Mouse (Mus musculus) gastrocnemius, adult 2 months (tissue): ENCODE measurements around the gene Sema5a. TPM values are rescaled to one million over a fixed set of nuclear protein-coding genes. Genes with fewer than 3 reads are reported as not detected.

ENCODE experiments used
- DNase-seq: peaks from one replicate; pipeline ENCODE4 v3.0.0; 2022
- H3K27ac ChIP-seq: fragments of 200-600 bp; 2 replicates; pipeline ENCODE4 v1.8.1; 2022; ENCODE audit warnings: mild to moderate bottlenecking
- H3K4me3 ChIP-seq: fragments of 200-600 bp; 2 replicates; pipeline ENCODE4 v1.8.1; 2022; ENCODE audit warnings: mild to moderate bottlenecking, moderate library complexity
- CTCF ChIP-seq: fragments of 200-600 bp; IDR thresholded peaks from 2 replicates; pipeline ENCODE4 v1.8.1; 2022; ENCODE audit warnings: antibody characterized with exemption, mild to moderate bottlenecking, moderate library complexity
- intact Hi-C: fragments of 180-260 bp; cut with DNase I; formaldehyde crosslinking; loops from one replicate; pipeline ENCODE4 v1.15.1; 2025
- total RNA-seq, 2 experiments: library from RNA; stranded (reverse); gene quantifications; 2 replicates each; pipeline ENCODE4 v1.2.3; 2021

Gene Sema5a
- total RNA-seq, 2 experiments from 2014 or later, result 1.4 to 3.1 TPM

GRCm38 (mm10) chr15:32407766-32408165, 163.2 kb downstream of the Sema5a start:
- intact Hi-C loops, result no loop called here
- Histone ChIP-seq H3K27ac (no peak overlapping the region), H3K4me3 (no peak overlapping the region)
- TF ChIP-seq CTCF, result no peak
- no peak for DNase-seq

GRCm38 (mm10) chr15:32416291-32416690, 171.7 kb downstream of the Sema5a start:
- Histone ChIP-seq H3K27ac (no peak overlapping the region), H3K4me3 (no peak overlapping the region)
- DNase-seq, result no peak
- no peak for TF ChIP-seq CTCF
- intact Hi-C loops, result no loop called here

GRCm38 (mm10) chr15:32422631-32423030, 178.0 kb downstream of the Sema5a start:
- no peak overlapping the region for H3K4me3 ChIP-seq
- intact Hi-C loops, result no loop called here
- TF ChIP-seq CTCF, result no peak
- no peak overlapping the region for H3K27ac ChIP-seq
- no peak for DNase-seq

GRCm38 (mm10) chr15:32423061-32423460, 178.5 kb downstream of the Sema5a start:
- no peak for DNase-seq
- Histone ChIP-seq H3K4me3 (no peak overlapping the region), H3K27ac (no peak overlapping the region)
- no peak for TF ChIP-seq CTCF
- intact Hi-C loops, result no loop called here

- intact Hi-C loops, result no loop called here
- TF ChIP-seq CTCF, result no peak
These were observed 182.7 kb downstream of the Sema5a start for GRCm38 (mm10) chr15:32427188-32427924.

GRCm38 (mm10) chr15:32432927-32433832, 188.6 kb downstream of the Sema5a start:
- DNase-seq, result no peak
- Histone ChIP-seq H3K27ac (peak overlapping the region; percentile 48; the same call in 1 of the 2 replicates), H3K4me3 (peak overlapping the region; percentile 28)
- intact Hi-C loops, result no loop called here
- no peak for TF ChIP-seq CTCF

More at GRCm38 (mm10) chr15:32427188-32427924, 182.7 kb downstream of the Sema5a start:
- Histone ChIP-seq H3K4me3 (no peak overlapping the region), H3K27ac (no peak overlapping the region)
- DNase-seq, result no peak

GRCm38 (mm10) chr15:32433833-32434155, 189.2 kb downstream of the Sema5a start:
- H3K27ac ChIP-seq, result no peak overlapping the region
- TF ChIP-seq CTCF, result no peak
- intact Hi-C loops, result no loop called here

GRCm38 (mm10) chr15:32434274-32434673, 189.7 kb downstream of the Sema5a start:
- H3K27ac ChIP-seq, result no peak overlapping the region
- H3K4me3 ChIP-seq, result no peak overlapping the region
- no peak for DNase-seq
- intact Hi-C loops, result no loop called here
- TF ChIP-seq CTCF, result no peak

More at GRCm38 (mm10) chr15:32433833-32434155, 189.2 kb downstream of the Sema5a start:
- no peak for DNase-seq
- H3K4me3 ChIP-seq, result no peak overlapping the region

GRCm38 (mm10) chr15:32437654-32438053, 193.0 kb downstream of the Sema5a start:
- DNase-seq, result peak; percentile 80
- intact Hi-C loops, result loop anchor here (1.0 kb wide), 1 partner anchor 191 kb away; no protein-coding TSS in a partner anchor
- Histone ChIP-seq H3K27ac (no peak overlapping the region), H3K4me3 (no peak overlapping the region)
- peak; percentile 88 for TF ChIP-seq CTCF

- intact Hi-C loops, result no loop called here
- Histone ChIP-seq H3K4me3 (no peak overlapping the region), H3K27ac (no peak overlapping the region)
- TF ChIP-seq CTCF, result no peak
- DNase-seq, result no peak
These were observed 198.1 kb downstream of the Sema5a start for GRCm38 (mm10) chr15:32442745-32443144.

GRCm38 (mm10) chr15:32447558-32448349, 203.1 kb downstream of the Sema5a start:
- H3K4me3 ChIP-seq, result no peak overlapping the region
- DNase-seq, result no peak
- TF ChIP-seq CTCF, result no peak
- no peak overlapping the region for H3K27ac ChIP-seq
- intact Hi-C loops, result no loop called here

GRCm38 (mm10) chr15:32459046-32459445, 214.4 kb downstream of the Sema5a start:
- intact Hi-C loops, result no loop called here
- Histone ChIP-seq H3K4me3 (no peak overlapping the region), H3K27ac (no peak overlapping the region)
- no peak for DNase-seq
- no peak for TF ChIP-seq CTCF
